Mouse (Mus musculus): ENCODE measurements around the gene Rbks.

Rbks gene

GRCm38 (mm10) chr5:31588016-31588415 lies 109.4 kb downstream of the Rbks start:
- DNase-seq (ENCODE audit: low spot score in 2 of 2): no peak

GRCm38 (mm10) chr5:31585526-31585925 lies 111.9 kb downstream of the Rbks start:
- DNase-seq (ENCODE audit: low spot score in 2 of 2): no peak

- DNase-seq (ENCODE audit: low spot score in 2 of 2): no peak
Measured at GRCm38 (mm10) chr5:31583261-31583660, 114.2 kb downstream of the Rbks start.

GRCm38 (mm10) chr5:31581932-31582331 lies 115.5 kb downstream of the Rbks start:
- no peak for DNase-seq (ENCODE audit: low spot score in 2 of 2)

DNA sequence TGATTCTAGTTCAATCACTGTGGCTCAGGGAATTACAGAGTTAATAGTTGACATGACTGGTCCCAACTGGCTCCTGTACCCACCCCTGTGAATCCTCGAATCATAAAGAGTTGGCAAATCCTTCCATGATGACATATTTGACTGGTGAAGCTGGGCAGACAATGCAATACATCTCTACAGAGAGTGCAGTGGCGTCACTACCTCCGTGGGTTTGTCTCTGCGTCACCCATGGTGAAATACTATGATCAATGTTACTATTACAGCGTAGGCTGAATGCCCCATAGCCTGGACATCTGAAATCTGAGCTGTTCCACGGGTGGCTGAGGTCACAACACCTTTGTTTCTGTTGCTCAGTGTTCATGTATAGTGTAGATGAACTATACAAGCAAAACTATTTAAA lies 116.2 kb downstream of the Rbks start:
- DNase-seq (ENCODE audit: low spot score in 2 of 2): no peak

GRCm38 (mm10) chr5:31576539-31576975 lies 120.9 kb downstream of the Rbks start:
- DNase-seq (ENCODE audit: low spot score in 2 of 2): no peak

Measured in spleen, postnatal 4 days (tissue).